Mouse (Mus musculus): ENCODE measurements around the gene Ncor2. TPM values are rescaled to one million over a fixed set of nuclear protein-coding genes. Genes with fewer than 3 reads are reported as not detected.

Ncor2 gene
- polyA plus RNA-seq, 1 experiment from 2014 or later, result 23.6 TPM

DNA sequence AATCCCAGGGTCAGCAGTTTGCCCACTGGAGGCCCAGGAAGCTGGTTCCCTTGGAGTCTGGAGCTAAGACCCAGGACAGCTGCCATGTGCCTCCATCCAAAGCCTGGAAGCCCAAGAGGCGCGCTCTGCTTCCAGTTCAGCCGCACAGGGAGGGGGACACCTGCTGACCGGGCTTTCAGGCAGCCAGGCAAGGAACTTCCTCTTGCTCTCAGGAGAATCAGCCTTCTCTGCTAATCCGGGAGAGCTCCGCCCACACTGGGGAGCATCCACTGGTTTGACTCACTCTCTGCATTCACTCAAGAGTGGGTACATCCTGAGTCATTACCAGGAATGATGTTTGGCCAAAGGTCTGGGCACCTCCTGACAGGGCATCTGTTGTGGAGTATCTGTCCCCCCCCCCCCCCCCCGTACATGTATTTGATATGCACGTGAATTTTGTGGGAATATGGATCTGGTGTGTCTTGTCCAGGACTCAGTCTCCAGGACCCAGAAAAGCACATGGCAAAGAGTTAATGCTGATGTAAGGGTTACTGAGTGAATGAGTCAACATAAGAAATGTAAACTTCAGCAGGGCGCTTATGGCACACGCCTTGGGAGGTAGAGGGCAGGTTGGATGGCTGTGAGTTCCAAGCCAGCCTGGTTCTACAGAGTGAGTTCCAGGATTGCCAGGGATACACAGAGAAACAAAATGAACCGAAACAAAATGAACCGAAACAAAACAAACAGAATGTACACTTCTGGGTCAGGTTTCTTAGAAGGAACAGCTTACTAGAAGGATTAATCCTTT, 10.0 kb upstream of the Ncor2 start:
- Histone ChIP-seq H3K4me3 (ENCODE audit: low read depth, low read length) (no peak overlapping the region), H3K4me1 (ENCODE audit: control insufficient read depth, insufficient read depth, low read length) (peaks cover 13% of the 10 kb centered on the region), H3K27ac (replicated peaks; ENCODE audit: low read depth, low read length) (no peak overlapping the region), H3K4me2 (ENCODE audit: low read depth, severe bottlenecking) (no peak overlapping the region), H3K9ac (ENCODE audit: low read length) (no peak overlapping the region), H3K36me3 (ENCODE audit: control insufficient read depth, insufficient read depth, low read length) (no peaks in the 10 kb centered on the region), H3K27me3 (ENCODE audit: control insufficient read depth, insufficient read depth, low read length) (no peaks in the 10 kb centered on the region), H3K9me3 (ENCODE audit: control insufficient read depth, low read length) (no peaks in the 10 kb centered on the region)
- 44% methylated on average over 12 of the region's 12 CpGs for WGBS
- no peak for ATAC-seq (ENCODE audit: insufficient number of reproducible peaks, low FRiP score, low TSS enrichment, low read depth)
- DNase-seq (ENCODE audit: low spot score), result no peak

DNA sequence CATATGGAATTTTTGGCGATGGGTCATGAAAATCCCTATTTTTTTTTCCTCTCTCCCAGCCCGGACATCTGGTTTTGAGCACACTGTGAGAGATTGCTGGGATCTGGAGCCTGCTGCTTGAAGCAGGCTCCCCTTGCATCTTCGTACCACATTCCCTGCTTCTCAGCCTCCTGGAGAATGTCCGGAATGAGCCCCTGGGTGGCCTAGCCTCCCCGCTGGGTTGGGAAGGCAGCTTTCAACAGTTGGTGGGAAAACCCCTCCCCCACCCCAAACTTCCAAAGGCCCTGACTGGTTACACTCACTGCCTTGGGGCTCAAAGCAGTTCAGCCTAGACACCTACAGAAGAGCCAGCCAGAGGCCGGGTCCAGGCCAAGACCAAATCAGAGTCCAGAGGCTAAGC, 5.8 kb upstream of the Ncor2 start:
- Histone ChIP-seq H3K27ac (replicated peaks; ENCODE audit: low read depth, low read length) (peak overlapping the region; percentile 53), H3K9ac (ENCODE audit: low read length) (no peak overlapping the region), H3K4me2 (ENCODE audit: low read depth, severe bottlenecking) (no peak overlapping the region), H3K9me3 (ENCODE audit: control insufficient read depth, low read length) (no peaks in the 10 kb centered on the region), H3K4me3 (ENCODE audit: low read depth, low read length) (no peak overlapping the region), H3K4me1 (ENCODE audit: control insufficient read depth, insufficient read depth, low read length) (peaks cover 21% of the 10 kb centered on the region), H3K36me3 (ENCODE audit: control insufficient read depth, insufficient read depth, low read length) (no peaks in the 10 kb centered on the region), H3K27me3 (ENCODE audit: control insufficient read depth, insufficient read depth, low read length) (no peaks in the 10 kb centered on the region)
- 3% methylated on average over 6 of the region's 6 CpGs for WGBS
- DNase-seq (ENCODE audit: low spot score) (peak; percentile 80), ATAC-seq (ENCODE audit: insufficient number of reproducible peaks, low FRiP score, low TSS enrichment, low read depth) (0 out of 2 replicates have a peak, but pooled peaks have one; percentile 33)

GRCm38 (mm10) chr5:125183321-125184003, 4.4 kb upstream of the Ncor2 start:
- WGBS, result 22% methylated on average over 23 of the region's 23 CpGs
- Histone ChIP-seq H3K36me3 (ENCODE audit: control insufficient read depth, insufficient read depth, low read length) (no peaks in the 10 kb centered on the region), H3K27me3 (ENCODE audit: control insufficient read depth, insufficient read depth, low read length) (no peaks in the 10 kb centered on the region), H3K9me3 (ENCODE audit: control insufficient read depth, low read length) (no peaks in the 10 kb centered on the region), H3K4me1 (ENCODE audit: control insufficient read depth, insufficient read depth, low read length) (peaks cover 25% of the 10 kb centered on the region), H3K4me2 (ENCODE audit: low read depth, severe bottlenecking) (no peak overlapping the region), H3K27ac (replicated peaks; ENCODE audit: low read depth, low read length) (no peak overlapping the region), H3K4me3 (ENCODE audit: low read depth, low read length) (no peak overlapping the region), H3K9ac (ENCODE audit: low read length) (no peak overlapping the region; the same call in 1 of the 2 replicates)
- DNase-seq (ENCODE audit: low spot score) (peak; percentile 38), ATAC-seq (ENCODE audit: insufficient number of reproducible peaks, low FRiP score, low TSS enrichment, low read depth) (no peak)

GRCm38 (mm10) chr5:125180630-125181263, 1.7 kb upstream of the Ncor2 start:
- no peak overlapping the region for H3K9ac ChIP-seq (ENCODE audit: low read length)
- 88% methylated on average over 6 of the region's 6 CpGs for WGBS
- H3K4me1 ChIP-seq (ENCODE audit: control insufficient read depth, insufficient read depth, low read length), result peaks cover 38% of the 10 kb centered on the region
- no peak overlapping the region for H3K27ac ChIP-seq (replicated peaks; ENCODE audit: low read depth, low read length)
- no peaks in the 10 kb centered on the region for H3K9me3 ChIP-seq (ENCODE audit: control insufficient read depth, low read length)
- no peak for DNase-seq (ENCODE audit: low spot score)
- ATAC-seq (ENCODE audit: insufficient number of reproducible peaks, low FRiP score, low TSS enrichment, low read depth), result no peak
- no peak overlapping the region for H3K4me2 ChIP-seq (ENCODE audit: low read depth, severe bottlenecking)
- H3K27me3 ChIP-seq (ENCODE audit: control insufficient read depth, insufficient read depth, low read length), result no peaks in the 10 kb centered on the region
- no peaks in the 10 kb centered on the region for H3K36me3 ChIP-seq (ENCODE audit: control insufficient read depth, insufficient read depth, low read length)
- H3K4me3 ChIP-seq (ENCODE audit: low read depth, low read length), result no peak overlapping the region

- Histone ChIP-seq H3K9me3 (ENCODE audit: control insufficient read depth, low read length) (no peaks in the 10 kb centered on the region), H3K27me3 (ENCODE audit: control insufficient read depth, insufficient read depth, low read length) (no peaks in the 10 kb centered on the region), H3K27ac (replicated peaks; ENCODE audit: low read depth, low read length) (peak overlapping the region; percentile 52; the same call in 1 of the 2 replicates), H3K9ac (ENCODE audit: low read length) (peak overlapping the region; percentile 43), H3K36me3 (ENCODE audit: control insufficient read depth, insufficient read depth, low read length) (no peaks in the 10 kb centered on the region), H3K4me3 (ENCODE audit: low read depth, low read length) (peak overlapping the region; percentile 82), H3K4me1 (ENCODE audit: control insufficient read depth, insufficient read depth, low read length) (peaks cover 39% of the 10 kb centered on the region), H3K4me2 (ENCODE audit: low read depth, severe bottlenecking) (peak overlapping the region; percentile 88)
- WGBS, result 3% methylated on average over 24 of the region's 25 CpGs
- ATAC-seq (ENCODE audit: insufficient number of reproducible peaks, low FRiP score, low TSS enrichment, low read depth), result peak; percentile 45
- DNase-seq (ENCODE audit: low spot score), result no peak
Measured at GRCm38 (mm10) chr5:125179735-125180629, 963 bp upstream of the Ncor2 start.

- H3K36me3 ChIP-seq (ENCODE audit: control insufficient read depth, insufficient read depth, low read length), result no peaks in the 10 kb centered on the region
- no peaks in the 10 kb centered on the region for H3K9me3 ChIP-seq (ENCODE audit: control insufficient read depth, low read length)
- H3K4me2 ChIP-seq (ENCODE audit: low read depth, severe bottlenecking), result peak overlapping the region; percentile 88
- peak; percentile 70 for DNase-seq (ENCODE audit: low spot score)
- ATAC-seq (ENCODE audit: insufficient number of reproducible peaks, low FRiP score, low TSS enrichment, low read depth), result peak; percentile 17; the same call in 1 of the 2 replicates
- WGBS, result under 1% methylated on average over 54 of the region's 60 CpGs
- H3K4me1 ChIP-seq (ENCODE audit: control insufficient read depth, insufficient read depth, low read length), result peaks cover 38% of the 10 kb centered on the region
- no peaks in the 10 kb centered on the region for H3K27me3 ChIP-seq (ENCODE audit: control insufficient read depth, insufficient read depth, low read length)
- peak overlapping the region; percentile 81 for H3K27ac ChIP-seq (replicated peaks; ENCODE audit: low read depth, low read length)
- peak overlapping the region; percentile 87 for H3K9ac ChIP-seq (ENCODE audit: low read length)
- peak overlapping the region; percentile 82 for H3K4me3 ChIP-seq (ENCODE audit: low read depth, low read length)
Measured at GRCm38 (mm10) chr5:125178171-125179006, 630 bp downstream of the Ncor2 start.

- no peaks in the 10 kb centered on the region for H3K9me3 ChIP-seq (ENCODE audit: control insufficient read depth, low read length)
- H3K27me3 ChIP-seq (ENCODE audit: control insufficient read depth, insufficient read depth, low read length), result no peaks in the 10 kb centered on the region
- peak overlapping the region; percentile 88 for H3K4me2 ChIP-seq (ENCODE audit: low read depth, severe bottlenecking)
- peak overlapping the region; percentile 81 for H3K27ac ChIP-seq (replicated peaks; ENCODE audit: low read depth, low read length)
- H3K4me1 ChIP-seq (ENCODE audit: control insufficient read depth, insufficient read depth, low read length), result peaks cover 42% of the 10 kb centered on the region
- under 1% methylated on average over 42 of the region's 44 CpGs for WGBS
- H3K36me3 ChIP-seq (ENCODE audit: control insufficient read depth, insufficient read depth, low read length), result no peaks in the 10 kb centered on the region
- peak overlapping the region; percentile 87 for H3K9ac ChIP-seq (ENCODE audit: low read length)
- DNase-seq (ENCODE audit: low spot score) (peak; percentile 85), ATAC-seq (ENCODE audit: insufficient number of reproducible peaks, low FRiP score, low TSS enrichment, low read depth) (peak; percentile 36; the same call in 1 of the 2 replicates)
- peak overlapping the region; percentile 82 for H3K4me3 ChIP-seq (ENCODE audit: low read depth, low read length)
Measured at GRCm38 (mm10) chr5:125177481-125178134, 1.4 kb downstream of the Ncor2 start.
